Mouse (Mus musculus) CH12.LX (cell line): ENCODE results near the gene Ispd. TPM values are rescaled to one million over a fixed set of nuclear protein-coding genes. Genes with fewer than 3 reads are reported as not detected.
"Not testable (repeated sequence)": the region's sequence is repeated elsewhere in the genome, so short reads cannot be mapped to it uniquely, and the experiment has no call there.

ENCODE experiments used
- DNase-seq: peaks from one replicate; pipeline ENCODE4 v3.0.0-alpha.2; 2013; ENCODE audit errors: extremely low read depth
- H3K27ac ChIP-seq: 2 replicates; pipeline ENCODE4 v1.5.1; 2012; ENCODE audit warnings: low read depth, mild to moderate bottlenecking, control low read depth, moderate library complexity; ENCODE audit not compliant: insufficient read depth
- H3K27me3 ChIP-seq: replicated peaks from 2 replicates; pipeline ENCODE3; 2012; ENCODE audit warnings: inconsistent platforms
- H3K36me3 ChIP-seq, 2 experiments: replicated peaks in 1 of 2; 2 replicates each; pipeline versions ENCODE3 to v1.6.1; 2012; ENCODE audit warnings: inconsistent platforms in 1 of 2, low read length in 1 of 2, mild to moderate bottlenecking in 1 of 2, mixed read lengths in 1 of 2, moderate library complexity in 1 of 2; ENCODE audit not compliant: control insufficient read depth in 1 of 2, insufficient read depth in 1 of 2
- H3K4me1 ChIP-seq, 2 experiments: 2 replicates each; pipeline ENCODE4 v1.6.1; 2012; ENCODE audit warnings: inconsistent platforms in 1 of 2, moderate library complexity in 1 of 2; ENCODE audit not compliant: insufficient read depth in 2 of 2, control insufficient read depth in 1 of 2
- H3K4me2 ChIP-seq: 2 replicates; pipeline ENCODE4 v1.6.1; 2012; ENCODE audit warnings: low read depth, mild to moderate bottlenecking, control low read depth; ENCODE audit not compliant: poor library complexity, insufficient read depth, severe bottlenecking
- H3K4me3 ChIP-seq, 3 experiments: fragments of 150-350 bp in 1 of 3; sonication (generic) in 1 of 3; replicated peaks in 1 of 3; 2 replicates each; pipeline versions ENCODE3 to v1.5.1; 2011 to 2012; ENCODE audit warnings: low read depth in 2 of 3, low read length in 2 of 3, mild to moderate bottlenecking in 2 of 3, moderate library complexity in 2 of 3, control low read depth in 1 of 3, improper control_type of control experiment in 1 of 3, inconsistent platforms in 1 of 3, mixed read lengths in 1 of 3; ENCODE audit not compliant: poor library complexity in 1 of 3
- H3K79me2 ChIP-seq: replicated peaks from 2 replicates; pipeline ENCODE4 v1.6.1; 2012; ENCODE audit warnings: mild to moderate bottlenecking, moderate library complexity; ENCODE audit not compliant: control insufficient read depth, poor library complexity, insufficient read depth, severe bottlenecking; ENCODE audit errors: extremely low read depth
- H3K9ac ChIP-seq: 2 replicates; pipeline ENCODE4 v1.6.1; 2012; ENCODE audit warnings: low read depth, mild to moderate bottlenecking, control low read depth, moderate library complexity; ENCODE audit not compliant: insufficient read depth
- H3K9me3 ChIP-seq: replicated peaks from 2 replicates; pipeline ENCODE3; 2012; ENCODE audit warnings: low read length, inconsistent platforms, mixed read lengths
- BHLHE40 ChIP-seq: IDR thresholded peaks from 2 replicates; pipeline ENCODE4 v1.6.1; 2011; ENCODE audit warnings: mild to moderate bottlenecking, low read depth, low read length, improper control_type of control experiment
- CHD1 ChIP-seq: IDR thresholded peaks from 2 replicates; pipeline ENCODE4 v1.6.1; 2012; ENCODE audit warnings: low read depth, low read length, improper control_type of control experiment, inconsistent platforms
- CTCF ChIP-seq, 2 experiments: IDR thresholded peaks in 1 of 2; conservative IDR thresholded peaks in 1 of 2; 2 replicates each; pipeline ENCODE4 v1.5.1; 2011 to 2012; ENCODE audit warnings: low read depth in 2 of 2, low read length in 2 of 2, improper control_type of control experiment in 1 of 2, inconsistent platforms in 1 of 2, mild to moderate bottlenecking in 1 of 2, moderate library complexity in 1 of 2
- EP300 ChIP-seq: IDR thresholded peaks from 2 replicates; pipeline ENCODE4 v1.6.1; 2011; ENCODE audit warnings: low read length, improper control_type of control experiment
- ETS1 ChIP-seq: conservative IDR thresholded peaks from 2 replicates; pipeline ENCODE4 v1.6.1; 2012; ENCODE audit warnings: low read depth, mild to moderate bottlenecking, inconsistent platforms, low read length, improper control_type of control experiment, moderate library complexity
- GABPA ChIP-seq: IDR thresholded peaks from 2 replicates; pipeline ENCODE4 v1.6.1; 2012; ENCODE audit warnings: low read depth, low read length, improper control_type of control experiment, inconsistent platforms; ENCODE audit not compliant: insufficient replicate concordance
- IRF4 ChIP-seq: IDR thresholded peaks from 2 replicates; pipeline ENCODE4 v1.6.1; 2014; ENCODE audit warnings: low read depth, mild to moderate bottlenecking, inconsistent platforms, low read length, improper control_type of control experiment
- JUN ChIP-seq: IDR thresholded peaks from 2 replicates; pipeline ENCODE4 v1.6.1; 2011; ENCODE audit warnings: low read depth, mild to moderate bottlenecking, low read length, improper control_type of control experiment, moderate library complexity; ENCODE audit not compliant: insufficient read depth
- JUND ChIP-seq: conservative IDR thresholded peaks from 2 replicates; pipeline ENCODE4 v1.6.1; 2011; ENCODE audit warnings: low read depth, low read length, improper control_type of control experiment
- KAT2A ChIP-seq: IDR thresholded peaks from 2 replicates; pipeline ENCODE4 v1.6.1; 2012; ENCODE audit warnings: low read length, improper control_type of control experiment, inconsistent platforms; ENCODE audit not compliant: insufficient replicate concordance
- MAZ ChIP-seq: IDR thresholded peaks from 2 replicates; pipeline ENCODE4 v1.6.1; 2012; ENCODE audit warnings: low read depth, mild to moderate bottlenecking, inconsistent platforms, low read length, improper control_type of control experiment, moderate library complexity
- MXI1 ChIP-seq: IDR thresholded peaks from 2 replicates; pipeline ENCODE4 v1.6.1; 2011; ENCODE audit warnings: mild to moderate bottlenecking, low read depth, low read length, improper control_type of control experiment
- MYC ChIP-seq: IDR thresholded peaks from 2 replicates; pipeline ENCODE4 v1.6.1; 2011; ENCODE audit warnings: low read depth, mild to moderate bottlenecking, improper control_type of control experiment, low read length
- NELFE ChIP-seq: IDR thresholded peaks from 2 replicates; pipeline ENCODE4 v1.6.1; 2011; ENCODE audit warnings: low read depth, low read length, improper control_type of control experiment
- POLR2A ChIP-seq: IDR thresholded peaks from 2 replicates; pipeline ENCODE4 v1.6.1; 2011; ENCODE audit warnings: low read depth, mild to moderate bottlenecking, improper control_type of control experiment, low read length
- RAD21 ChIP-seq: IDR thresholded peaks from 2 replicates; pipeline ENCODE4 v1.6.1; 2011; ENCODE audit warnings: low read depth, mild to moderate bottlenecking, low read length, improper control_type of control experiment, moderate library complexity
- RCOR1 ChIP-seq: conservative IDR thresholded peaks from 2 replicates; pipeline ENCODE4 v1.6.1; 2012; ENCODE audit warnings: low read depth, mild to moderate bottlenecking, inconsistent platforms, low read length, improper control_type of control experiment
- SMC3 ChIP-seq: IDR thresholded peaks from 2 replicates; pipeline ENCODE4 v1.6.1; 2011; ENCODE audit warnings: low read depth, low read length, improper control_type of control experiment
- UBTF ChIP-seq: IDR thresholded peaks from 2 replicates; pipeline ENCODE4 v1.6.1; 2012; ENCODE audit warnings: low read depth, mild to moderate bottlenecking, inconsistent platforms, low read length, improper control_type of control experiment, moderate library complexity
- USF1 ChIP-seq: IDR thresholded peaks from 2 replicates; pipeline ENCODE4 v1.6.1; 2014; ENCODE audit warnings: low read depth, mild to moderate bottlenecking, inconsistent platforms, low read length, improper control_type of control experiment
- ZC3H11A ChIP-seq: IDR thresholded peaks from 2 replicates; pipeline ENCODE4 v1.6.1; 2012; ENCODE audit warnings: low read depth, mild to moderate bottlenecking, inconsistent platforms, low read length, improper control_type of control experiment
- ZKSCAN1 ChIP-seq: IDR thresholded peaks from 2 replicates; pipeline ENCODE4 v1.6.1; 2012; ENCODE audit warnings: low read depth, inconsistent platforms, low read length, improper control_type of control experiment, borderline replicate concordance
- ZMIZ1 ChIP-seq: IDR thresholded peaks from 2 replicates; pipeline ENCODE4 v1.6.1; 2012; ENCODE audit warnings: low read depth, mild to moderate bottlenecking, inconsistent platforms, low read length, improper control_type of control experiment
- ZNF384 ChIP-seq: IDR thresholded peaks from 2 replicates; pipeline ENCODE4 v1.6.1; 2012; ENCODE audit warnings: low read depth, low read length, improper control_type of control experiment, inconsistent platforms
- dilution Hi-C: fragments of 300-500 bp; cut with MboI; formaldehyde crosslinking; loops from 2 replicates; pipeline ENCODE4 v1.14.3; 2020; ENCODE audit warnings: low sequenced_read_pairs; ENCODE audit not compliant: extremely low pct_unique_long_range_greater_than_20kb, extremely low pct_ligation_motif_present
- in situ Hi-C: fragments of 300-500 bp; cut with MboI; formaldehyde crosslinking; loops from 3 replicates; pipeline ENCODE4 v1.14.3; 2019; ENCODE audit warnings: low sequenced_read_pairs, low pct_ligation_motif_present, low pct_unique_long_range_greater_than_20kb, mixed read lengths
- polyA plus RNA-seq: library from polyadenylated mRNA; unstranded; fragments of >175 nt; gene quantifications from 2 replicates; pipeline ENCODE4 v1.2.1, GENCODE M21; 2012; ENCODE audit warnings: low read depth; ENCODE audit not compliant: insufficient read length
- total RNA-seq, 2 experiments: library from RNA; depleted of rRNA; stranded (reverse); fragments of 300-350 nt in 1 of 2; fragments of >200 nt in 1 of 2; gene quantifications; 2 replicates each; pipeline ENCODE4 v1.2.3; 2012 to 2014

Ispd gene
- total and polyA plus RNA-seq, 3 experiments: 0.51 to 1.8 (median 1.4) TPM

DNA sequence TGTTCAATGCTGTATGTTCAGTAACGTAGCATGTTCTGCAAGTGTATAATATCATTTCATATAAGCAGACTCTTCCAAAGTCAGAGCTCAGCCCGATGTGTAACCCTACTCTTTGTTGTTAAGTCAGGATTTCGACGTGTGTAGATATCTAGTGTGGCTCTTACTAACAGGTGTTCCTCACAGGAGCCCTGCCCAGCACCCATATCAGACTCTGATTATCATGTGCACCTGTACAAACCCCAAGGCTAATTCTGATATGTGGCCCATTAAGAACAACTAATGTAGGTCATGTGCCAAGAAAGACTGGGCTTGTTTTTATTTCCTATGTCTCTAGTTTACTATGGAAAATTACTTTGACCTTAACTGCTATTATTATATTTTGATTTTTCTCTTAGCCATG is 17.2 kb upstream of the Ispd start:
- H3K4me3 ChIP-seq: no peak overlapping the region
- H3K27ac ChIP-seq: no peak overlapping the region
- H3K79me2 ChIP-seq: no peaks in the 10 kb centered on the region
- no peak for DNase-seq
- in situ Hi-C loops (no loop called here), dilution Hi-C loops (no loop called here)
- H3K4me2 ChIP-seq: no peak overlapping the region
- peaks cover 0 to 3% of the 10 kb centered on the region in 2 experiments; a peak in 1 of 4 replicates for H3K4me1 ChIP-seq
- no peak overlapping the region for H3K9ac ChIP-seq
- no peaks in the 10 kb centered on the region for H3K9me3 ChIP-seq
- H3K36me3 ChIP-seq: no peaks in the 10 kb centered on the region
- TF ChIP-seq MXI1: no peak
- no peak for TF ChIP-seq CTCF (conservative IDR thresholded peaks at IDR 0.05 in 1 of 2, IDR thresholded peaks at IDR 0.05 in 1 of 2; ENCODE audit: low read depth in 2 of 2, low read length in 2 of 2)
- no peak for TF ChIP-seq MYC
- TF ChIP-seq KAT2A: no peak
- TF ChIP-seq JUN: no peak
- no peak for TF ChIP-seq ZKSCAN1
- TF ChIP-seq USF1: no peak
- TF ChIP-seq ETS1: no peak
- no peak for TF ChIP-seq GABPA
- no peak for TF ChIP-seq EP300
- TF ChIP-seq UBTF: no peak
- TF ChIP-seq RAD21: no peak
- TF ChIP-seq RCOR1: no peak
- no peak for TF ChIP-seq JUND
- no peak for TF ChIP-seq MAZ
- no peaks in the 10 kb centered on the region for H3K27me3 ChIP-seq

DNA sequence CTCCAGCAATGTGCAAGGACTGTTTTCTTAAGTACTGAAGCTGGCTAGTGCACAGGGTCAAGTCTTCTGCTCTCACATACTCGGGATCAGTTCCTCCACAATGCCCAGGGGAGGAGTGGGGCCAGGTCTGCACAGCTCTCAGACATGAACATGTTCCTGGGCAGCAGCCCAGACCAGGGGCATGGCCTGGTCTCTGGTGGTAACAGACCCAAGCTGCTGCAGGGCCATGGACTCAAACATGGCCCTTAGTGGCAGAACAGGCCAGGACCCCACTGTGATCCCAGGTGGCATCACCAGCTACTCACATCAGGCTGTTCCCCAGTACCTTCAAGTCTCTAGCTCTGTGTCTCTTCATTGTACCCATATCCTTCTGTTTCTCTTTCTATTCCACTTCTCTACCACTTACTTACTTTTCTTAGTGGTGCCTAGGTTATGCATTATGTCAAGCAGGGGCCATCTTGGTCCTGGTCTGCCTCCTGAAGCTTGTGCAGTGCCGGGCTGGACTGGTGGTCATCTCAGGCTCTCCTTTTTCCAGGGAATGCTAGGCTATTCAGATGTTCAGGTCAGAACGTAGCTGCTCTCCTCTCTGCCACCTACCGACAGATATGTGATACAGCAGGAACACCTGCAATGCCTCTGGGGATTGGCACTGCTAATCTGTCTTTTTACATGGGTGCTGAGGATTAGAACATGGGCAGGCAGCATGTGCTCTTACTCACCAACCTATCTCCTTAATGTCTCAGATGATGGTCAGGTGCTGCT is 7.8 kb upstream of the Ispd start:
- in situ Hi-C loops: no loop called here
- H3K9ac ChIP-seq: no peak overlapping the region
- H3K27ac ChIP-seq: no peak overlapping the region
- H3K4me3 ChIP-seq: no peak overlapping the region
- no peaks in the 10 kb centered on the region for H3K79me2 ChIP-seq
- H3K9me3 ChIP-seq: no peaks in the 10 kb centered on the region
- no peaks in the 10 kb centered on the region for H3K36me3 ChIP-seq
- dilution Hi-C loops: no loop called here
- H3K4me1 ChIP-seq: peaks cover 4 to 14% of the 10 kb centered on the region in 2 experiments
- H3K4me2 ChIP-seq: 0 out of 2 replicates have a peak overlapping the region, but pooled peaks have one; percentile 33
- no peaks in the 10 kb centered on the region for H3K27me3 ChIP-seq
- peak; percentile 24 for DNase-seq
- TF ChIP-seq ZMIZ1 (no peak), CHD1 (no peak), CTCF (conservative IDR thresholded peaks at IDR 0.05 in 1 of 2, IDR thresholded peaks at IDR 0.05 in 1 of 2; ENCODE audit: low read depth in 2 of 2, low read length in 2 of 2) (peak; percentile 71), SMC3 (peak; percentile 80), NELFE (peak; percentile 20; the same call in 1 of the 2 replicates), UBTF (no peak), IRF4 (no peak), KAT2A (no peak), USF1 (no peak), BHLHE40 (no peak), ZNF384 (no peak), RAD21 (peak; percentile 58), JUN (no peak), ZC3H11A (peak; percentile 24; the same call in 1 of the 2 replicates), POLR2A (no peak), ZKSCAN1 (no peak)

DNA sequence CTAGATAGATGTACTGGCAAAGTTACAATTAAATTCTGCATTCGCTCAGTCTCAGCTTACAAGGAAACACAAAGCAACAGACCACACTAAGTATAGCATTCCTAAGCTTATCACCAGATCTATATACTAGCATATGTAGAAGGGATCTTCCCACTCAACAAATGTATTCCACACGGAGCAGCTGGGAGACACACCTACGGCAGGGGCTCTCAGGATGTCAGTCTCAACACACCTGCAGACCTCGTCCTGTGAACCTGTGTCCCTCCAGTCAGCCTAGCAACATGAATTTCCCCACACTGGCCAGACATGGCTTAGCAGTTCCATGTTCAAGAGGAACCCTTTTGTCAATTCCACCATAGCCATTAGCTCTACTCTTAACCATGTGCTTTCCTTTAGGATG is 4.9 kb upstream of the Ispd start:
- H3K9me3 ChIP-seq, H3K27me3 ChIP-seq, in situ Hi-C loops, H3K79me2 ChIP-seq, H3K27ac ChIP-seq, H3K36me3 ChIP-seq, DNase-seq, H3K4me2 ChIP-seq, H3K4me3 ChIP-seq, H3K9ac ChIP-seq, dilution Hi-C loops: not testable (repeated sequence)
- H3K4me1 ChIP-seq: peaks cover 7 to 23% of the 10 kb centered on the region in 2 experiments
